Mouse (Mus musculus): ENCODE measurements around the gene Sipa1l2. TPM values are rescaled to one million over a fixed set of nuclear protein-coding genes. Genes with fewer than 3 reads are reported as not detected.

Sipa1l2 gene
- polyA plus RNA-seq, 2 experiments: 0.47 to 0.69 TPM

- Histone ChIP-seq H3K4me3 (ENCODE audit: insufficient read depth in 1 of 2, low read depth in 2 of 2, low read length in 2 of 2) (peak overlapping the region; percentile 57 to 61), H3K4me2 (ENCODE audit: low read depth) (peak overlapping the region; percentile 77), H3K4me1 (replicated peaks; ENCODE audit: control insufficient read depth in 2 of 2, insufficient read depth in 2 of 2, low read length in 1 of 2) (0 out of 4 replicates have a peak, but pooled peaks cover 0 to 3% of the 10 kb centered on the region in 2 experiments), H3K36me3 (replicated peaks; ENCODE audit: control insufficient read depth, insufficient read depth, low read depth) (no peaks in the 10 kb centered on the region), H3K27me3 (ENCODE audit: control insufficient read depth, insufficient read depth, low read length) (peaks cover 24% of the 10 kb centered on the region), H3K9me3 (ENCODE audit: control insufficient read depth, low read length) (no peaks in the 10 kb centered on the region), H3K27ac (no peak overlapping the region), H3K9ac (replicated peaks) (no peak overlapping the region)
- DNase-seq (ENCODE audit: low read depth in 3 of 3, low spot score in 3 of 3): no peak
- no peak for ATAC-seq (ENCODE audit: insufficient read depth)
- TF ChIP-seq EP300 (IDR thresholded peaks at IDR 0.05; ENCODE audit: low read depth) (no peak), CTCF (IDR thresholded peaks at IDR 0.05; ENCODE audit: low read depth) (peak; percentile 13; the same call in 1 of the 2 replicates)
- under 1% methylated on average over 39 of the region's 39 CpGs for WGBS (ENCODE audit: insufficient replicate concordance)
These were observed 616 bp downstream of the Sipa1l2 start for GRCm38 (mm10) chr8:125568851-125569532.

- no peak for ATAC-seq (ENCODE audit: insufficient read depth)
- no peak for DNase-seq (ENCODE audit: low read depth in 3 of 3, low spot score in 3 of 3)
- H3K27me3 ChIP-seq (ENCODE audit: control insufficient read depth, insufficient read depth, low read length): peaks cover 24% of the 10 kb centered on the region
- H3K4me1 ChIP-seq (replicated peaks; ENCODE audit: control insufficient read depth in 2 of 2, insufficient read depth in 2 of 2, low read length in 1 of 2): 0 out of 4 replicates have a peak, but pooled peaks cover 0 to 3% of the 10 kb centered on the region in 2 experiments
- H3K36me3 ChIP-seq (replicated peaks; ENCODE audit: control insufficient read depth, insufficient read depth, low read depth): no peaks in the 10 kb centered on the region
- no peaks in the 10 kb centered on the region for H3K9me3 ChIP-seq (ENCODE audit: control insufficient read depth, low read length)
- H3K9ac ChIP-seq (replicated peaks): no peak overlapping the region
- no peak for TF ChIP-seq CTCF (IDR thresholded peaks at IDR 0.05; ENCODE audit: low read depth)
- no peak for TF ChIP-seq EP300 (IDR thresholded peaks at IDR 0.05; ENCODE audit: low read depth)
- H3K4me2 ChIP-seq (ENCODE audit: low read depth): peak overlapping the region; percentile 77
- no peak overlapping the region for H3K27ac ChIP-seq
- H3K4me3 ChIP-seq (ENCODE audit: insufficient read depth in 1 of 2, low read depth in 2 of 2, low read length in 2 of 2): peak overlapping the region; percentile 41 to 57
- 2% methylated on average over 14 of the region's 14 CpGs for WGBS (ENCODE audit: insufficient replicate concordance)
These were observed 1.2 kb downstream of the Sipa1l2 start for GRCm38 (mm10) chr8:125568421-125568850.

GRCm38 (mm10) chr8:125567569-125567968 lies 2.0 kb downstream of the Sipa1l2 start:
- no peak overlapping the region for H3K4me3 ChIP-seq (ENCODE audit: insufficient read depth in 1 of 2, low read depth in 2 of 2, low read length in 2 of 2)
- H3K9ac ChIP-seq (replicated peaks): no peak overlapping the region
- H3K36me3 ChIP-seq (replicated peaks; ENCODE audit: control insufficient read depth, insufficient read depth, low read depth): no peaks in the 10 kb centered on the region
- H3K27ac ChIP-seq: no peak overlapping the region
- no peaks in the 10 kb centered on the region for H3K9me3 ChIP-seq (ENCODE audit: control insufficient read depth, low read length)
- no peak overlapping the region for H3K4me2 ChIP-seq (ENCODE audit: low read depth)
- TF ChIP-seq EP300 (IDR thresholded peaks at IDR 0.05; ENCODE audit: low read depth): no peak
- no peak for TF ChIP-seq CTCF (IDR thresholded peaks at IDR 0.05; ENCODE audit: low read depth)
- peaks cover 24% of the 10 kb centered on the region for H3K27me3 ChIP-seq (ENCODE audit: control insufficient read depth, insufficient read depth, low read length)
- ATAC-seq (ENCODE audit: insufficient read depth) (no peak), DNase-seq (ENCODE audit: low read depth in 3 of 3, low spot score in 3 of 3) (no peak)
- 49% methylated on average over 7 of the region's 7 CpGs for WGBS (ENCODE audit: insufficient replicate concordance)
- H3K4me1 ChIP-seq (replicated peaks; ENCODE audit: control insufficient read depth in 2 of 2, insufficient read depth in 2 of 2, low read length in 1 of 2): 0 out of 4 replicates have a peak, but pooled peaks cover 0 to 3% of the 10 kb centered on the region in 2 experiments

- H3K9ac ChIP-seq (replicated peaks): no peak overlapping the region
- H3K27ac ChIP-seq: no peak overlapping the region
- TF ChIP-seq CTCF (IDR thresholded peaks at IDR 0.05; ENCODE audit: low read depth): no peak
- no peak for TF ChIP-seq EP300 (IDR thresholded peaks at IDR 0.05; ENCODE audit: low read depth)
- no peaks in the 10 kb centered on the region for H3K36me3 ChIP-seq (replicated peaks; ENCODE audit: control insufficient read depth, insufficient read depth, low read depth)
- no peak overlapping the region for H3K4me3 ChIP-seq (ENCODE audit: insufficient read depth in 1 of 2, low read depth in 2 of 2, low read length in 2 of 2)
- 63% methylated on average over 8 of the region's 8 CpGs for WGBS (ENCODE audit: insufficient replicate concordance)
- no peak for ATAC-seq (ENCODE audit: insufficient read depth)
- peaks cover 0 to 6% of the 10 kb centered on the region in 2 experiments; a peak in 1 of 4 replicates for H3K4me1 ChIP-seq (replicated peaks; ENCODE audit: control insufficient read depth in 2 of 2, insufficient read depth in 2 of 2, low read length in 1 of 2)
- peaks cover 3% of the 10 kb centered on the region for H3K27me3 ChIP-seq (ENCODE audit: control insufficient read depth, insufficient read depth, low read length)
- no peaks in the 10 kb centered on the region for H3K9me3 ChIP-seq (ENCODE audit: control insufficient read depth, low read length)
- H3K4me2 ChIP-seq (ENCODE audit: low read depth): no peak overlapping the region
- no peak for DNase-seq (ENCODE audit: low read depth in 3 of 3, low spot score in 3 of 3)
These were observed 6.7 kb downstream of the Sipa1l2 start for GRCm38 (mm10) chr8:125562878-125563277.

GRCm38 (mm10) chr8:125560825-125561490 lies 8.7 kb downstream of the Sipa1l2 start:
- Histone ChIP-seq H3K4me2 (ENCODE audit: low read depth) (no peak overlapping the region), H3K9ac (replicated peaks) (no peak overlapping the region), H3K4me1 (replicated peaks; ENCODE audit: control insufficient read depth in 2 of 2, insufficient read depth in 2 of 2, low read length in 1 of 2) (peaks cover 0 to 13% of the 10 kb centered on the region in 2 experiments; a peak in 2 of 4 replicates), H3K36me3 (replicated peaks; ENCODE audit: control insufficient read depth, insufficient read depth, low read depth) (no peaks in the 10 kb centered on the region), H3K27ac (no peak overlapping the region), H3K27me3 (ENCODE audit: control insufficient read depth, insufficient read depth, low read length) (no peaks in the 10 kb centered on the region), H3K9me3 (ENCODE audit: control insufficient read depth, low read length) (no peaks in the 10 kb centered on the region), H3K4me3 (ENCODE audit: insufficient read depth in 1 of 2, low read depth in 2 of 2, low read length in 2 of 2) (no peak overlapping the region)
- no peak for ATAC-seq (ENCODE audit: insufficient read depth)
- TF ChIP-seq CTCF (IDR thresholded peaks at IDR 0.05; ENCODE audit: low read depth) (no peak), EP300 (IDR thresholded peaks at IDR 0.05; ENCODE audit: low read depth) (no peak)
- 12% methylated on average over 11 of the region's 11 CpGs for WGBS (ENCODE audit: insufficient replicate concordance)
- no peak for DNase-seq (ENCODE audit: low read depth in 3 of 3, low spot score in 3 of 3)
